Mouse (Mus musculus) urinary bladder, postnatal 36 days (tissue): ENCODE measurements around the gene Coil.
A peak's percentile ranks its signal among the peaks of the same experiment; 100 is the strongest.

Experiments
- DNase-seq, 2 experiments: peaks; one replicate each; pipeline ENCODE4 v3.0.0; 2022; ENCODE audit warnings: low spot score in 2 of 2, mixed read lengths in 1 of 2

Coil gene

DNA sequence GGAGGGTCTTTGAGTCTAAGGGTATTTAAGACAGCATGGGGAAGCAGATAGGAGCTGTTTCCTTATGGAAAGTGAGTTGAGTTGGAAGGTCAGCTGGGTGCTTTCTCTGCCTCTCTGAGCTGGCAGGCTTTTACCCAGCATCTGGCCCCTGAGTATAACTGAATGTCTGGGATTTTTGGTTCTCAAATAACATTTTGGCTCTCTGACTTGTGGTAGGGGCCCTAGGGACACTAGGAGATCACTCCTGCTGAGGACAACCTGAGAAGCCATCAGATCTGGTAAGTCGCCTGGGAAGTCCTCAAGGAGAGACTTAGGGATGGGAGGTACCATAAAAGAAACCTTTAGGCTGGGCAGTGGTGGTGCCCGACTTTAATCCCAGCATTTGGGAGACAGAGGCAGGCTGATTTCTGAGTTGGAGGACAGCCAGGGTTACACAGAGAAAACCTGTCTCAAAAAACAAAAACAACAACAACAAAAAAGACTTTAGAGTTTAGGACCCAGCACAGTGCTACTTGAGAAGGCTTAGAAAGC lies at the start of gene Coil:
Coil (plus strand) TSS at position 51 of the 531 bp plus-strand sequence.
- peak in 1 of 2 experiments; percentile 20 for DNase-seq

DNA sequence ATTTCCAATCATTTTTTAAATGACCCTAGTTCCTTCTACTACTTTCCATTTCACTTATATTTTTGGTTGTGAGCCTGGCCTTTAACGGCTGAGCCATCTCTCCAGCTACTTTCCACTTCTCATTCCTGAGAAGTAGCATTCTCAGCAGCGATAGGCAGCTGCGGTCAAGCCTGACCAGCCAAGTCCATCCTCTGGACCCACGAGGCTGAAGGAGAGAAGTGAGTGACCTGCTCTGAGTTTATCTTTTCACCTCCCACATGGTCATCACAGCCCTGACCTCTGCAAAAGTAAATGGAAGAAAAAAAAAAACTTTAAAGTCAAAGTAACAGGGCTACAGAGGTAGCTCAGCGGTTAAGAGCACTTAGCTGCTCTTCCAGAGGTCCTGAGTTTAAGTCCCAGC lies 43.5 kb upstream of the Coil start:
- DNase-seq: no peak

DNA sequence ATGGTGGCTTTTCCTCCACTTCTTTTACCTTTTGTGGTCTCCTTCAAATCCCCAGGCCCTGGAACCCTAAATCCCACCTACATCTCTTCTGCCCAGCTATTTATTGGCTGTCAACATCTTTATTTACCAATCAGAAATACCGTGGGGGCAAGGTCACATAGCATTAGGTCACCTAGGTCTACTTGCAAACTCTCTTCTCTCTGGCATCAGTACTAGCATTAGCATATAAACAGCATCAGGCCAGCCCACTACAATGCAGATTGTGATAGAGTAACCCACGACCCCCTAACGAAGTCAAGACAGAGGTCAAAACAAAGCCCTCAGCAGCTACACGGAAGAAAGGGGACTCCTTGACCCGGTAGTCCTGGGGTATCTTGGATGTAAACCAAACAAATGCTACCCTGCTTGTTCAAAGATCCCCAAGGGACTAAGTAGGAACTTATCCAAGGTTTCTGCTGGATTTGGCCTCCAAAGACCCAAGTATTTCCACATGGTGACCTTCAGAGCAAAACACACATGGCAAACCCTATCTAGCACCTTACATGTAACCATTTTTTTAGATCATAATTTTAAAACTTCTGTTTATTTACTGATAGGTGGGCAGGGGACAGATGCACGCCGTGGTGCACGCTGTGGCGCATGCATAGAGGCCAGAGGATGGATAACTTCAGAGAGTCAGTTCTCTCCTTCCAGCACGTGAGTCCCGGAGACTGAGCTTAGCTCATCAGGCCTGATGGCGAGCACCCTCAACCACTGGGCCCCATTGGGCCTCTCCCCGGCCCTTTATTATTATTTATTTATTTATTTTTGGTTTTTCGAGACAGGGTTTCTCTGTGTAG lies 38.1 kb upstream of the Coil start:
- DNase-seq: no peak

DNA sequence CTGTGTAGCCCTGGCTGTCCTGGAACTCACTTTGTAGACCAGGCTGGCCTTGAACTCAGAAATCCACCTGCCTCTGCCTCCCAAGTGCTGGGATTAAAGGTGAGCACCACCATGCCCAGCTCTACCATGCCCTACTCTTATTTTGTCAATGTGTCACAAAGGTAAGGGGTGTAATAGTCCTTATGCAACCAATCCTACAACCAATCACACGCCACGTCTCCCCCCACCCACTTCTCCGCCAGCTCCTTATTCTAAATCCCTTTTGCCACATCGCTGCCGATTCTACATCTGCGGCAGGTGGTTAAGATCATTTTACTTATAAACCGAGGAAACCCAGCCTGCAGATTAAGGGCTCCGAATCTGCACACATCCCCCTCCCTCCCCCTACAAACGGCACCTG lies 37.0 kb upstream of the Coil start:
- DNase-seq: no peak

DNA sequence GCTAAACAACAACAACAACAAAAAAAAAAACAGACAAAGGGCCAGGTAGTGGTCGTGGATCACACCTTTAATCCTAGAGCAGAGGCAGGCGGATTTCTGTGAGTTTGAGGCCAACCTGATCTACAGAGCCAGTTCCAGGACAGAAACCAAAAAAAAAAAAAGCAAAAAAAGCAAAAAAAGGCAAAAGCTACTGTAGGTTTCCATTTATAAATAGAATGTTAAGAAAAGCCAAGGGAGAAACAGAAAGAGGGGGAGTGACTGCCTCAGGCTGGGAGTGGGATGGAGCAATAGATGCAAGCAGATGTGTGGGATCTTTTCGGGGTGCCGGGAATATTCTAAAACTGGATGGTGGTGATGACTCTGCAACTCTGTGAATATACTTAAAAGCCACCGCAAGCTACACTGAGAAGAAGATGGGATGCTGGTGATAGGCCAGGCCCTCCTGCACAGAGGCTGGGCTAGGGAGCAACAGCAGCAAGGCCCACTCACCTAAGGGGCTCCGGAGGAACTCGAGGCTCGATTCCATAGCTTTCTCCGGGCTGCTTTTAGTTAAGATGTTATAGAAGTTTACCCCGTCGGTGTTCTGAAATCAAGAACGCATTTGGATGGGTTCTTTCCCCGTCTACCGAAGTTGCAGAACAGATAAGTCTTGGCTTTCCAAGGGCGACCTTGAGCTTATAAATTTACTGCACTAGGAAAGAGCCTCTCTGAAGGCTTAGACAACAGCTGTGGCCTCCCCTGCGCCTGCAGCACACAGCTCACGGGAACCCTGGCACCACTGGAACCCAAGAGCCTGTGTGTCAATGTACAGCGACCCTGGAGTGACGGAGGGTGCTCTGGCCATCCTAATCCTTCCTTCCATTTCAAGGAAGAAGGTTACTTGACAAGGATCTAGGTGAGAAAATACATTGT lies 35.7 kb upstream of the Coil start:
- no peak for DNase-seq

DNA sequence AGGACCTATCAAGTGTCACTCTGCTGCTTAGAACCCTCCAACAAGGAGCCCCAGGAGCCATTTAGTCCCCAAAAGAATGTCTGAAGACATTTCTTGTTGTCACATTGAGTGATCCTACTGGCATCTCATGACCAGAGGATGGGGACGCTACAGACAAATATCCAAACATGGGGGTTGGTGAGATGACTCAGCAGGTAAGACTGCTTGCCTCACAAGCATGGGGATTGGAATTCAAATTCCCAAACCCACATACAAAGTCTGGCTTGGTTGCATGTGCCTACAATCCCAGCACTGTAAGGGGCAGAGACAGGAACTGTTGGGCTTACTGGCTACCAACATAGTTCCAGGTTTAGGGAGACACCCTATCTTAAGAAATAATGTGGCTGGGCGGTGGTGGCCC lies 32.2 kb upstream of the Coil start:
- no peak for DNase-seq

DNA sequence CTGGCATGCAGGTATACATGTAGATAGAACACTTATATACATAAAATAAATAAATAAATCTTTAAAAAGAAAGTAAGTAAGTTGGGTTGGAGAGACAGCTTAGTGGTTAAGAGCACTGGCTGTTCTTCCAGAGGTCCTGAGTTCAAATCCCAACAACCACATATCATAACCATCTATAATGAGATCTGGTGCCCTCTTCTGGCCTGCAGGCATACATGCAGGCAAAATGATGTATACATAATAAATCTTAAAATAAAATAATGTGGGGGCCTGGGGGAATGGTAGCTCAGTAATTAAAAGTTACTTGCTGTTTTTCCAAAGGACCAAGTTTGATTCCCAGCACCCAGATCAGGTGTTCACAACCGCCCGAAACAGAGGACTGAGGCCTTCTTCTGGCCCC lies 31.3 kb upstream of the Coil start:
- no peak for DNase-seq

DNA sequence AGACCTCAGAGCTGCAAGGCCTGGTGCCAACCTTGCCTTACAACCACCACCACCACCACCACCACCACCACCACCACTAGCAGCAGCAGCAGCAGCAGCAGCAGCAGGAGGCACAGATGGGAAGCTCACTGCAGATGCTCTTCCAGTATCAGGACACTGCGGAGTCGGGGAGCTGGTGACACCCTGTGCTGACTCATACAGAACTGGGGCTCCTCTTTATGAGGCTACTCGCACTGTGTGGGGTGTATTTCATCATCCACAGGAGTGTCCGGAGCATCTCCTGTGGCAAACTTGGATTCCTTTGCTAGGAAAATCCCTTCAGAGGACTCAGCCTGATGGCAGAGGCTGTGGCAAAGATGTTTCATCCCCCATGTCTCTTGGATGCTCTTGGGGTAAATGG lies 30.4 kb upstream of the Coil start:
- no peak for DNase-seq

DNA sequence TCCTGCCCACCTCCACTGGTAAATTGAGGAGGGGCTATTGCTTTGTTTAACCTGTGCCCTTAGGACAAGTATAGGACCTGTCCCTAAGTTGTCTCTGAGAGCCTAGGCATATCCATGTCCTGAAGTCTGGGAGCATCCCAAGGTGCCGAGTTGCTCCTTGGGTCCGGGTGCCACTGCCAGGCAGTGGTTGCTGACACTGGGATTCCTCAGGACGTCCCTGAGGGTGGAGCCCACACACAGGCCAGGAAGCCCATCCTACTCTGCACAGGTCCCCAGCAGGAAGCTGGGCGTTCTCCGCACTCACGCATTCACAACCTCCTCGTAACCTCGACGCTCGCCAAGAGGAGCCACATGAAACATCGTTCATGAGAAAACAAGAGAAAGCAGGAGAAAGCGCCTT lies 28.6 kb upstream of the Coil start:
- DNase-seq: no peak

DNA sequence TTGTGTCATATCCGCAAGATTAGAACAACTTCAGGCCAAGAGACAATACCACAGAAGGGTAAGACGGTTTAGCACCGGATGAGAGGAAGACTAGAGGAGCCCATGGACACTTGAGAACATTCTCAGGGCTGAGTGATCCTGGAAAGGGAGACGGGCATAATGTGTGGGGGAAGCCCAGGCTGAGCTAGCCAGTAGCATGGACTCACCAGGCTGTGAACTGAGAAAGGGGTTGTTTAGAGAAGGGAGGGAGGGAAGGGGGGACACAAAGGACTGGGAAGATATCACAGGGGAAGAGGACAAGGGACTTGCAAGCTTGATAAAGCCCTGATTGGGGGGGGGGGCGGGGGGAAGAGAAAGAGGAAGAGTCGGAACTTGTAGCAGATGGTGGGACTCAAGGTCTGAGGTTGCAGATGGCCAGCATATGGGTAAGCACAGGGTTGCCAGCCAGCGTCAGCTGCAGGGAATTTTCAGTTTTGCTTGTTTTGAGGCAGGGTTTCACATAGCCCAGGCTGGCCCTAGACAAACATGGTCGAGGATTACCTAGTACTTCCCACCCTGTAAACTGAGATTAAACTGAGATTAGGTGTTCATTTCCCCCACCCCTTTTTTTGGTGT lies 24.0 kb upstream of the Coil start:
- DNase-seq: no peak

DNA sequence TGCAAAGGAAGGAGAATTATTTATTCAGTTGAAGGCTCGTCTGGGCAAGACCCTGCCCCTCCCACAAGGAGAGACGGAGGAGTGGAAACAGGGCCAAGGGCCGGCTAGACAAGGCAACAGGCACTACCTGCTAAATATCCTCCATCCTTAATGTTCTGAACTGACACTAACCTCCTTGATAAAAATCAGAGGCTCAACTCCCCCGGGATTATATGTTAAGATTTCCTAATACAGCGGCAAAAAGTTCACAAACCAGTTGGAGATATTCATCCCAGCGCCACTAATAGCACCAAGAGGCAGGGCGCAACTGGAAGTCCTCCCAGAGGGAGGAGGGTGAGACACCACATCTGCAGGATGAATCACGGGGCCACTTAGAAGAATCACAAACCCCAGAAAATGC lies 21.2 kb upstream of the Coil start:
- peak; percentile 13 to 15 for DNase-seq

DNA sequence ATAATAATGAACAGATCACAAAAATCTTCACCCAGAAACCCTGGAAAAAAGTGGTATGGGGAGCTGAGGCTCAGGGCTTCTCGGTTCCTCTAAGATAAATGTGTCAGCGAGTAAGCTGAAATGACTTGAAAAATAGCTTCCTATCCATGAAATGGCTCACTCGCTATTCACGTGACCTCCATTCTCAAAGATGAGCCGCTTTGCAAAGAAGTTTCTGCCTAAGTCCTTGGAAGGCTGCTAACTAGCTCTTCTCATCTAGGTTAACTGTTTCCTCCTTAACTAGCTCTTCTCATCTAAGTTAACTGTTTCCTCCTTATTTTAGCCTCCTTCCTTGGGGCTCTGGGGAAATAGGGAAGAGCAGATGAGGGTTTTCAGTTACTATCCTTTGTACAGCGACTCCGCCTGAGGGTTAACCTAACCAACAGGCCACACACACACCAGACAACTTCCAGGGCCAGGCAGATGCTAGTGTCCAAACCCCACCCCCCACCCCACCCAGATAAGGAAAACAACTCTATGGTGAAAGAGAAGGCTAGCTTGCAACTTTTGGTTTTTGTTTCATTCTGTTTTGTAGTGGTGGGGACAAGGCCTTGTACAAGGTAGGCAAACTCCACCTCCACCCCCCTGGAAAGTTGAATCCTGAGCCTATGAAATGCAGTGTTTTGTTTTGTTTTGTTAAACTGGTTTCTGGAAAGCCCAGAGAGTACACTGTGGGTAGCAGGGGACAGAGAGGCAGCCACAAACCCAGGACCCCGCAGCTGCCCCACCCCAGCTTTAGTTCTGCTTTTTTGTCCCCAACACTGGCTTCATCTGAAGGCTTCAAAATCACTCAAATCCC lies 20.0 kb upstream of the Coil start:
- no peak for DNase-seq

DNA sequence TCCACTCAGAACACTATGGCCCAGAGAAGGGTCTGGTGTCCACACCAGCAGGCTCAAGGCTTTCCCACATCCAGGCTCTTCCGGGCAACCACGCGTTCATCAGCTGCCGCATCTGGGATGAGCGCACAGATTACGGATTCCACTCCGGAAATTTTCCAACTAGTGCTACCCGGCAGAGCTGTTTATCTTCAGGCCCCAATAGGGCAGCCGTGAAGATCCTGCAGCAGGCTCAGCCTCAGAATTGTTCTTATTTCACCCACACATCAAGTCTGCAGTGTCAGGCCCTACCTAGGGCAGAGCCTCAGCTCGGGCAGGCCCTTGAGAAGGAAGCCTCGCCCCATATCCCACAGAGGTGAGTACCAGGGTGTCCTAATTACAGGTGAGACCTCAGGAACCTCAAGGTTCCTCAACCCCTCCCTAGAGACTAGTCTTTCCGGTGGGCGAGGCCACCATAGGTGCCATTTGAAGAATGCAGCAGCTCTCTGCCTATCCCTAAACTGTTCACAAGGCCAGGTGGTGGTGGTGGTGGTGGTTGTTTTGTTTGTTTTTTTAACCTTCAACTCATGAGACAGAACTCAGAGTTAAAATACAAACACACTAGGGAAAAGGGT lies 19.3 kb upstream of the Coil start:
- no peak for DNase-seq

DNA sequence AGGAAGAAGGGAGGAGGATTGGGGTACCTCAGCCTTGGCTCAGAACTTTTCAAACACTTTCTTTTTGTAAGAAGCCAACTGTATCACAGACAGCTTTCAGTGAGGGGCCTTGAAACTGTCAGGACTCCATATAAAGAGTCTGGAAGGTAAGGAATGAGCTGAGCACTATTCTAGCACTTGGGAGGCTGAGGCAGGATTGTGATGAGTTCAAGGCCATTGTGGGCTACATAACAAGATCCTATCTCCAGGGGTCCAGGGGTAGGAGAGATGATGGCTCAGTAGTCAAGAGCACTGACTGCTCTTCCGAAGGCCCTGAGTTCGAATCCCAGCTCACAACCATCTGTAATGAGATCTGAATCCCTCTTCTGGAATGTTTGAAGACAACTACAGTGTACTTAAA lies 18.5 kb upstream of the Coil start:
- no peak for DNase-seq

DNA sequence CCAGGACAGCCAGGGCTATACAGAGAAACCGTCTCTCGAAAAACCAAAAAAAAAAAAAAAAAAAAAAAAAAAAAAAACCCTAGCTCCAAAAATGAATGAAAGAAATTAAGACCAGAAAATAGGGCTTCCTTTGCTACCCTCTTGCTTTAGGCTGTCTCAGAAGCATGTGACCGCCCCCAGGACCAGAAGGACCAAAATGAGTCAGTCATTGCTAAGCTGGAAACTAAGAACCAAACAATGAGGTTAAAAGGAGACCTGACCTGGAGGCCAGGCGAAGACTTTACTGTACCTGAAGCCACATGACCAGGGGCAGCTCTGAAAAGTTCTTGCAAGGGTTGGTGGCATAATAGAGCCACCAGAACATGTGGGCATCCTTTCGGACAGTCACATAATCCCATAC lies 17.9 kb upstream of the Coil start:
- DNase-seq: no peak

DNA sequence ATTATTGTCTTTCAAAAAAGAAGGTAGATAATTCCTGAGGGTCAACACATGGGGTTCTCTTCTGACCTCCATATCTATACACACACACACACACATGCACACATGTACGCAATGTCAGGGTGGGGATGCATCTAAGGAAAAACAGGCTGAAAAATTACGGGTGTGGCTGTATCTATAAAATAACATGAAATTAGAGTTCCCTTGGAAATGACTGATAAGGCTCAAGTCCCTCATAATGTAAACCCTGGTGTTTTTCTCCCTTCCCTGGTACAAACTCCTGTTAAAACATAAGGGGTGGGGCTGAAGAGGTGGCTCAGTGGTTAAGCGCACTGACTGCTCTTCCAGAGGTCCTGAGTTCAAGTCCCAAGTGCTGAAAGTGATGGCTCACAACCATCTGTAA lies 16.5 kb upstream of the Coil start:
- no peak for DNase-seq

DNA sequence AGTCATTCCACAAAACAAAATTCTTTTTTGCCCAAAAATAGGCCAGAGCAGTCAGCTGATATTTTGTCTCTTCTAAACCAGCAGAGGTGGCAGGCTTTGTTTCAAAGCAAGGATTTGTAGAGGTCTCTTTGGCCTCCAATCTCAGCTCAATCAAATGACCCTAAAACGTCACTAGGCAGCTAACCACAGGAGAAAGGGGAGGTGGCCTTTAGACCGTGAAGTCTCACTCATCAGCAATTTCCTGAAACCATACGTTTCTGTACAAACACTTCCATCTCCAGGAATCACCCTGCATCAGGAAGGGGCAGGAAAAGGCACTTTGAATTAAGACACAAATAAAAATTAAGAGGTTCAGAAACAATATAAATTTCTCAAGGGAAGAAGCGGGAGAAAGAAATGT lies 15.2 kb upstream of the Coil start:
- DNase-seq: no peak

DNA sequence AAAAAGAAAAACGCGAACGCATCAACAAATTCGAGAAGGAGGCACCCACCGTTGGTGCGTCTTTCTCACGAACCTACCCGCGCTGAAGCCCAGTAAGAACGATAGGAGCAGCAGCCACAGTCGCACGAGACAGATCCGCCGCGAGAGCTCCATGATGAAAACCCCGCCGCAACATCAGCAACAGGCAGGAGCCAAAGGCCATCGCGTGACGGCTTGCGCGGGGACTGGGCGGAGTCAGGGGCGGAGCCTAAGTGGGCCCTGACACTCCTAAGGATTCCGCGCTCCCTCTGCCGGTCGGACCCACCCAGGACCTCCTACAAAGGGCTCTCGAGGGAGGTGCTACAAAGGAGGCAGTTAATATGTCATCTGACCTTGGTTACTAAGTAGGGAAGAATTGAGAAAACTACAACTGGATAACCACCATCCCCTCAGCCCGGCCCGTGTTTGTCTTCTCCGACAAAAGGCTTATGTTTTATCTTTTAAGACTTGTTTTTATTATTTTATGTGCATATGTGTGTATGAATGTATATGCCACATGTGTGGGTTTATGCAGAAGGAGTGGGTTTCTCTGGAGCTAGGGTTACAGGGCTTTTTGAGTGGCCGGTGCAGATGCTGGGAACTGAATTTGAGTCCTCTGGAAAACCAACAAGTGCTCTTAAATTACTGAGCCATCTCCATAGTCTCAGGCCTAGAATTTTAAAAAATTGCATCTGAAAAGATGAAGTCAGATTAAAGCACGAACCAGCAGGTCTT lies 14.7 kb upstream of the Coil start, which contains the start of gene Scpep1:
Scpep1 (minus strand) TSS at position 249 of the 753 bp plus-strand sequence.
- peak; percentile 95 to 97 for DNase-seq

DNA sequence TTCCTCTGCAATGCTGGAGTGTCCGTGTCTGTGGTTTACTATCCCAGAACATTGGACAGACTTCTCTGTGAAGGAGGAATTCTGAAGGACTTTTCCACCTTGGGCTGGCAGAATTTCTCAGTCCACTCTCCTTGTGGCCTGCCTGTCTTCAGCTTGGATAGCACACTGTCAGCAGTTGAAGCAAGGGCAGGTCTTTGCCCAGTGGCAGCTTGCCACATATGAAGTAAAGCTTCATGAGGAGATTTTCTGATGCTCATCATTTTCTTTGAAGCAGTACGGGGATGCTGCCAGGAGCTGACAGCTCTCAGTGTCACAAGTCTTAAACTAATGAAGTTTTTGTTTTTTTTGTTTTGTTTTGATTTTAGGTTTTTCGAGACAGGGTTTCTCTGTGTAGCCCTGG lies 11.2 kb upstream of the Coil start:
- no peak for DNase-seq

DNA sequence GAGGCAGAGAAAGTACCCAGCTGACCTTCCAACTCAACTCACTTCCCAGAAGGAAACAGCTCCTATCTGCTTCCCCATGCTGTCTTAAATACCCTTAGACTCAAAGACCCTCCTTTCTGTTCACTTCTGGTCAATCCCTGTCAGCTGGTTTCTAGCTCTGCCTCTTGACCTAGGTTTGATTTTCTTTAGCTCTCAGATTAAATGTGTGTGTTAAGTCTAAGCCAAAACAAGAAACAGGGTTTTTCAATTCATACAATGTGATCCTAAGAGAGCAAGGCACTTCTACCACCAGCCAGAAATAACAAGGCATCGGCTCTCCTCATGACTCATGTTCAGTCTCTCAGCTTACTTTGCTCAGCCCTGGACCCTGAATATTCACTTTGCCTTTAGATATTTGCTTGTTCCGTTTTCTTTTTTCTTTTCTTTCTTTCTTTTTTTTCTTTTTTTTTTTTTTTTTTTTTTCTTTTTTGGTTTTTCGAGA lies 3.1 kb upstream of the Coil start, which contains the start of gene Elobl:
Elobl (minus strand) TSS at position 51 of the 481 bp plus-strand sequence.
- DNase-seq: no peak
